Mouse (Mus musculus) lung, postnatal 10 days (tissue): Measurements from ENCODE around the gene Tspan11.

Experiments used
- DNase-seq: peaks from one replicate; pipeline ENCODE4 v3.0.0; 2021

Gene Tspan11

DNA sequence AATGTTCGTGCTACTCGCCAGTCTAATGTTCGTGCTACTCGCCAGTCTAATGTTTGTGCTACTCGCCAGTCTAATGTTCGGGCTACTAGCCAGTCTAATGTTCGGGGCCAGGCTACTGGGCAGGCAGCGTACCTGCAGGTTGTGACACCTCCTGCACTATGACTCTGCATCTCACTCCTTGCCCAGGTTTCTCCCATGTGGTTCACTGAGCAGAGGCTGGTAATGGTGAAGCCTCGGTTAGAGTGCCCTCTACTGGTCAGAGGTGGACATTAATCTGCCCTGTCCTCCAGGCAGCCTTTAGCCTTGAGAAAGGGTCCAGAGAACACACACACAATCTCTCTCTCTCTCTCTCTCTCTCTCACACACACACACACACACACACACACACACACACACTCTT, 58.3 kb downstream of the Tspan11 start:
- DNase-seq = peak; percentile 81

DNA sequence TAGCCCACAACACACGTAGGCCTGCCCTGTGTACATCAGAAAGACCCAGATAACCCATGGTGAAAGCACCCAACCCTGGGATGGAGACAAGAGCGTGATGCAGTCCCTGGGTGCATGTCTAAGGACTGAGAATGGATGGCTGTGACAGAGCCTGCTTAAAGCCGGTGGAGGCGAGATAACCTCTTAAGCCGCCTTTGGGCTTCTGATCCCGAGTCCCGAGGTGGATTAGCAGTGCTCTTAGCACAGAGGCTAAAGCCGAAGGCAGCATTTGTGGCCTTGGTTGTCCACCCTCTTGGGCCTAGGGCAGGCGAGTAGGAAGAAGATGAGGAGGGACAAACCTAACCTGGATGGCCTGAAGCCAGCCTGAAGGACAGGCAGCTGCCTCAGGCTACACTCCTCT, 61.3 kb downstream of the Tspan11 start:
- DNase-seq = no peak

DNA sequence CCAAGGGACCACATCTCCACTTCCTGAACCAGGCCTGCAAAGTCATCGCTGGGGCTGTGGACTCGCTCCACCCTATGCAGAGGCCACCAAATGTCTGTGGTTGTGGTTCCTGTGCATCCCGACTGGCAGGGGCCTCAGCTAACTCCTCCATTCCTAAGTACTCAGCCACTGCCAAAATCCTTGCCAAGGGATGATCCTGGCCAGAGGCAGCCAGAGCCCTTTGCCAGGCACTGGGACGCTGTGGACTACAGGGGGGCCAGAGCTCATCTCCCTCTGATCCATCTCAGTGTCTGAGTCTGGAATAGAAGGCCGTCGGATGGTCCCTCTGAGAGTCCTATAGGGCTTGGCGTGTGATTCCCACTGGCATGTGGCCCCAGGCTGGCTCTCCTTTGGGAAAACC, 62.5 kb downstream of the Tspan11 start:
- no peak for DNase-seq

DNA sequence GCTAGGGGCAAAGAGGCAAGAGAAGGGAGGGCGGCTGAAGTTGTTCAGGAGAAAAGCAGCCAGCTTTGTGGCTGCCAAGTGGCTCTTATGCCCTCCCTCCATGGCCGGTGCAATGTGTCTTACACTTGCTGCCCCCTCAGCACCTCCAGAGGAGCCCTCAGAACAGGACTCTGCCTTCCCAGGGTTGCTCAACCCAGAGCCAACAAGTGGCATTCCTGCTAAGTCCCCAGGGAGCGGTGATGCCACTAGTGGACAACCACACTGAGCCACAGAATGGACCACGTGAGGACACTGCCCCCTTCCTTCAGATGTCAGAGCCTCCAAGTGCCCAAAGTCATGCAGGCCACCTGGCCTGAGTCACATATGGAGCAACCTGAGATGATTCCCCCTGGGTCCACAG, 65.7 kb downstream of the Tspan11 start:
- DNase-seq = peak; percentile 42

DNA sequence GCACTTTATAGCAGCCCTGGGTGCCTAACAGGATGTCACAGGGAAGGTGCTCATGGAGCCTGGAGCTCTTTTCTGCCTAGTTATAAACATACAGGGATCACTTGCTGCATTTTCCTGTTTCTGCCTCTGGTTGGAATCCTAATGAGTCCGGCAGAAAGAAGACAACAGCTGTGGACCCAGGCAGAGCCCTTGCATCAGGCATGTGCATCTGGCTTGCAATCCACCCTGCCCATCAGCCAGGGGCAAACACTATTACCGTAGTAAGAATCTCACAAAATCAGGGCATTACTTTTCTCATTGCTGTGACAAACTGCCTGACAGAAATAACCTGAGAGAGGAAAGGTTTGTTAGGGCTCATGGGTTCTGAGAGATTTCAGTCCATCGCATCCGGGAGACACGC, 68.8 kb downstream of the Tspan11 start:
- DNase-seq = no peak

DNA sequence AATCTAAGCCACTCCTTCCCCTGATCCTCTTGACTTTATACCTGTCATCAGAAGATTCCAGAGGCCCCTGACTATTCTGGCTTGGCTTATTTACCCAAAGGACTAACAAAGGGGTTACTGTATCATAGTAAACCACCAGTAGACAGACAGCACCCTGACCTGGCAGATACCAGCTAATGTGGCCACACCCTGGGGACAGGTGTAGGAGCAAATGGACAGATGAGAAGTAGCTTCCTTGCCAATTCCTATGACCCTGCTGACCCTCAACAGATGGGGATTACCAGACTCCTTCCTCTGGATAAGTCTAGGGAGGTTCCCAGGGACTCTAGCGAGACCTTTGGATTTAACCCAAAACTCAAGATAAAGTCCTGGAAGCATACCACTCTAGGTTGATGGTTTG, 72.8 kb downstream of the Tspan11 start:
- DNase-seq = no peak

DNA sequence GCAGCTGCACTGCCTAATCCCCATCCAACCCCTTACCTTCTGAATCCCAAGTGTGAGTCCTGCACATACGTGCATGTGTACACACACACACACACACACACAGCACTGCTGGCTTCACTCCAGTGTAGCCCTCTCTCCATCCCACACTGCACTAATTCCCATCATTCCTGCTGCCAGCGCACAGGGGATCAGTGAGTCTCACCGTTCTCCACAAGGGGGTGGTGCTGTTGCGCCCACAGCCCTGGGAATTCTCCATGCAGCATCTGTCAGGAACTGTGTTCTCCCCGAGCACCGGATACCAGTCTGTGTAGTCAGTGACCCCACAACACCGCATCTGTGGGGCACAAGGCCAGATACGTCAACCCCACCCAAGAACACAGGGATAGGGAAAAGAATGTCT, 78.1 kb downstream of the Tspan11 start:
- peak; percentile 22 for DNase-seq

DNA sequence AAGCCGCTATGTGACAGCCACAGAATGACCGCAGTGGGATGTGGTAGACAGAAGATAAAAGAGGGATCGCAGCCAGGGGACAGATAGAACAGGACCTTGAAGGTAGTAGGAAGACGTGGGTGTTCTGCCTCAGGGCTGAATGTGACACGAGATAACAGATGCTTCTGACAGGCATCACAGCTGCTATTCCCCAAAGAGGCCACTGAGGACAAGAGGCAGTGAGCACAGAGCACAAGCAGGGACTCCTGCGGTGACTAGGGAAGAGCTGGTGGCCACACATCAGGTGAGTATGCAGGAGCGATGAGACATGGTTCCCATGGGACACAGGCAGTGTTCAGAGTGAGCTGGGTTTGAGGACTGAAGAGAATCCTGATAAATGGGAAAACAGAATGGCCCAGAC, 82.3 kb downstream of the Tspan11 start:
- no peak for DNase-seq

DNA sequence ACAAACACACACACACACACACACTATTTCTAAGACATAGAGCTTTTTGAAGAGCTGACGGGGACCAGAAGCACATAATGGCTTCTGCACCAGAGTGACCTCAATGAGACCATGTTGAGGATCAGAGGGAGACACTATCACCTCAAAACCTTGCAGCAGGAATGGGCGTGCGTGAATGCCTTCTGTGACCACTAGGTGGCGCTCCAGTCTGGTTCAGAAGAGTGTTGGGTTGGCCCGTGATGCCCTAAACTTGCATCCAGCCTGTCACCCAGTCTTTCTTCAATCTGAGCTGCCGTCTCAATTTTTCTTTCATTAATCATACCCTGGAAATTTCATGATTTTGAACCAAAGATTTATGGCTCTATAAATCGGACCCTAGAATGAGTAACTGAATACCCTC, 82.7 kb downstream of the Tspan11 start:
- DNase-seq = peak; percentile 84

DNA sequence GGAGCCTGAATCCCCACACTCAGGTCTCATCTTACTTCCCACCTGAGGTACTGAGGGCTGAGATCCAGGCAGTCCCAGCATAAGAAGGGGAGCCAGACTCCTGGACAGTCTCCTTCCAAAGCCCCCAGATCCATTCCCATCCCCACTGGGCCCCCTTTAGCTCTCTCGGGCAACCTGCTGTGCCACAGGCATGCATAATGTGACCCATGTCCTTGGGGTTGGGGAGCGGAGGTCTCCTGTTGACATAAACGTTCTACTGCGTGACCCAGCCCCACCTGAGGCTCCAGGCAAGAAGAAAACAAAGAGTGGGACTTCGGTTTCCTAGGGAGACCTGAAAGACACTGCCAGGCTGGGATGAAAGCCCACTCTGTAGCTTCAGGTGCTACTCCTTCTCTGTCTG, 83.5 kb downstream of the Tspan11 start:
- no peak for DNase-seq

DNA sequence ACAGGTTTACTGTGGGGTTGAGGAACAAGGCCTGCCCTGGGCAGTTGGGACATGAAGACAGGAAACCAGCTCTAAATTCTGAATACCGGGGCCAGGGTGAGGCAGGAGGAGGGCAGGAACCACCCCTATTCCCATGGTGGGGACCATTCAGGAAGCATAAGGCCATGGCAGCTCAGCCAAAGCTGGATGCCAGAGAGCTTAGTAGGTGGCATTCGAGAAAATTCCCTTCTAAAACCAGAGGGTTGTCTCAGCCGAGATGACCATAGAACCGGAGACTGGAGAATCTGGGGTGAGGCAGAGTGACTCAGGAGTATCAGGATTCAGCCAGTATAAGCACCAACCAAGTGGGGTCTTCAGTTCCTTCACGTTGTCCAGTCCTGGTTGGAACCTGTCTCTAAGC, 84.5 kb downstream of the Tspan11 start:
- no peak for DNase-seq

DNA sequence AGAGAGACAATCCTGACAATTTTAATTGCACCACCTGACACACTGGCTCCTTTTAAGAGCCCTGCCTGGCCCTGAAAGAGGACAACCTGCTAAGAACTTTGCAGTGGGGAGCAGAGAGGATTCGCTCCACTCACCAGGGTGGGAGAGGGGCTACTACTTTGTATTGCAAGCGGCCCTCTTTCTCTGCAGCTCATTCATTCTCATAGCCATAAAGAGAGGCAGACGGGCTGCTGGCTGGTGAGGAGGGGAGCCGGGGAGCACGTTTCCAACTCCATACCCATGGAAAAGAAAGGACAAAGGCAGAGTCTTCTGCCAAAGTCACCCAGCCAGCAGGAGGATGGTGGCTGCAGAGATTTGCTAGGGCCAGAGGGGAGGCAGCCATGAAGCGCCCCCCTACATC, 86.2 kb downstream of the Tspan11 start:
- no peak for DNase-seq

DNA sequence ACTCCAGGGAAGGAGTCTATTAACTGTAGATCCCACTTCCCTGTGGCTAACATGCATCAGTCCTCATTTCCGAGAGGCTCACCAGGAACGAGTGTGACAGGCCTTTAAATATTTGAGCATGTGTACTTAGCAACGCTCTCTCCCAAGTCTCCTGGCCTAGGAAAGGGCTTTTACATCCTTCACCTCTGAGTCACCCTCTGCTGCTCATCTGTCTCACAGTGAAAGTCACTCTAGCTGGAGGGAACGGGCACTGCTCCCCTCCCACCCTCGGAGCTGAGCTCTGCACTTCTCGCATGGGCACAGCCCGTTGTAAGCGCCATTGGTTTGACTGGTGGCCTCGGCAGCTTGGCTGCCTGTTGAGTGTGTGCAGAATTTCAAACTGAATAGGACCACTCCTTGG, 86.6 kb downstream of the Tspan11 start:
- no peak for DNase-seq

DNA sequence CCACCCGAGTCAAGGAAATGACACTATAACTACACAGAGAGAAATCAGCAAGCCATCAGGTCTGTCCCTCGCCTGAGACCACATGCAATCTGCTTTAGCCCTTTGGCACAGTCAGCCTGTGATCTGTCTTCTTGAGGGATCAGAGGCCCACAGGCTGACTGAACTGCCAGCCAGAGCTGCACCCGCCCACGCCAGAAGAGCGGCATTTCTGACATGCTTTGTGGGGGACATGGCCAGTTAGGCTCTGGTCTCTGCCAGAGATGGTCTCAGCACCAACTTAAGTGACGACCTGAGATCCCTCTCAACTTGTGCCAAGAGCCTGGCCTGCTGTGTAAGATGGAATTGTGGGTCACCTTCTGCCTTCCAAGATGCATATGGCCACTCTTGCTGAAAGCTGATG, 89.3 kb downstream of the Tspan11 start:
- DNase-seq = no peak

DNA sequence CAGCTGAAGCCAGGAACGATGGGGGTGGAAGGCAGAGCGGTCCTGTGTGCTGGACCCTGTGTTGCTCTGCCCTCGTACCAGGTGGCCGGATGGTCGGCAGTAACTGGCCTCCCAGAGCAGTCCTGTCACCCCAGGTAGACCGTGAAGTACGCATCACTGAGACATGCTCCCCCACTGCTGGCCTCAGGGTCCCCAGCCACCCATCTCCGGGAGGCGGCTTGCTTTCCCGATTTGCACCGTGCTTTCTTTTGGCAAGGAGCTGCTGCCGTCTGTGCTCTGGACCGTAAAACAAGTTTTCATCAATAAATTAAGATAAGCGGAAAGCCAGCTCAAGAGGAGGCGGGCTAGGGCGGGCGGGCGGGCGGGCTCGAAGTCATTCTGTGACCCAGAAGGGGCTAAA, 91.6 kb downstream of the Tspan11 start:
- no peak for DNase-seq

DNA sequence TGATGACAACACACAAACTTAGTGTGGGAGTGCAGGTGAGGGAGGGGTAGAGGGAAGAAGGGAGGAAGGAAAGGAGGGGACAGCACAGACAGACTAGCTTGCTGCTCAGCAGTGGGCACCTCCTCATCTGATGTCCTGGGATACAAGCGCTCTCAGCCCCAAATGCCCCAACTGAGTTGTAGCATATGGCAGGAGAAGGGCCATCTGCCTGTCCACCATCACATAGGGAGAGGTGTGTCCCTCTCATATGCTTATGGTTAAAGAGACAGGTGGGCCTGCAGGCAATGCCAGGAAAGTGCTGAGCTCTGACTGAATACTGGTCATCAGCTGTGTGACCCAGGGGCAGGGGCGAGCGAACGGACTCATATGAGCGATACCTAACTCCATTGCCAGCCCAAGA, 92.4 kb downstream of the Tspan11 start:
- no peak for DNase-seq

DNA sequence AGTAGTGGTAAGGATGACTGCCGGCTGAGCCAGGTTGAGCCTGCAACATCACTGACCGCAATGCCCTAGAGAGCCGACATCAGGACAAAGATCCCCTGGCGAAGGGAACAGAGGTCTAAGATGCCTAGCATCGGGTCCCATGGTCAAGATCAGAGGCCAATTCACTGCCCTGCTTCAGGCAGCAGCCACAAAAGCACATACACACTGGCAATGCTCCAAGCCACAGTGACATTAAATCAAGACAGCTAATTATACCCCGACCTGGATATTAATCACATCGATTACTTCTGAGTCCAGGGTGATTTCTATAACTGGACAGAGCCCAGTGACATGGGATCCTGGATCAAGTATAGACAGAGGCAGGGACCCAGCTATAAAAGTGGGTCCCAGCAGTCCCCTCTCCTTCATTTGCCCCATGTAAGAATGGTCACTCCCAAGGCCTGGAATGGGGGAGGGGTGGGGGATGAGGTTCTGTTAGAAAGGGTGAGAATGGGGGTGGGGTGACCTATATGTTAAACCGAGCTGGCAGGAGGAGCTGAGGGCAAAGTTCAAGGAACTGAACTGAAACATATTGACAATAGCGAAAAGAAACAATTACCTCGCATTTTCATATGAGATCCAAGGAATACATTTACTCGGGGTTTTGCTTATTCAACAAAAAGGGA, 93.1 kb downstream of the Tspan11 start:
- DNase-seq = no peak

DNA sequence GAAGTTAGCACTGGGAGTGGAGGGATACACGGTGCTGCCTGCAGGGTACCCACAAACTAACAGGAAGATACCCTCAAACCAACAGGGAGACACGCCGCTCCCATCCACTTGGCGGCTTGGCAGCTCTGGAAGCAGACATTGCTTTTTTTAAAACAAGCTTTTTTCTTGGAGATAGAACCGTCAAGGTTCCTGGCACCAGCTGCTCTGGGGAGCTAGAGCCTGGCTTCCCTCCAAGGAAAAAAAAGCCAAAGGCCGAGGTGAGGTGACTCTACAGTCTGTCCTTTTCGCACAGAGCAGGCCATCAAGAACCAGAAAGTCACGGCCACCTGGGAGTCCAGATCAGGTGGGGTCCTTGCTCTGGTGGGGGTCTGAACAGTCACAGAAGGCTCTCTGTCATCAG, 93.8 kb downstream of the Tspan11 start:
- peak; percentile 33 for DNase-seq

DNA sequence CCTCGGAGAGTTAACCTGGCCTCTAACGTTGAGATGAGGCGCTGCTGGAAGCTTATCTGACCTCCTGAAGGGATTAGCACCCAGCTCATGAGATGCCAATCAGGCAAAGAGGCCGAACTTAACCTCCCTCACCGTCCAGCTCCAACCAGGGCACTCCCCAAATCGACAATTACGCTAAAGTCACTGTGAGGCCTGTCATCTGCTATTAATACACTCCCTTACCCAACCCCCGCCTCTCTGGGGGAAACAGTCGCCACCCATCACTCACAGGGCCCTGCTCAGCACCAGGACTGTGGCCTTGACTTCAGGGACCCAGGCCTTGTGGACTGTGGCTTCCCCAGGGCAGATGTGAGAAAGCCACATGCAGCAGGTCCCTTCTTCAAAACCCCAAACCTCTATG, 99.0 kb downstream of the Tspan11 start:
- DNase-seq = peak; percentile 32

DNA sequence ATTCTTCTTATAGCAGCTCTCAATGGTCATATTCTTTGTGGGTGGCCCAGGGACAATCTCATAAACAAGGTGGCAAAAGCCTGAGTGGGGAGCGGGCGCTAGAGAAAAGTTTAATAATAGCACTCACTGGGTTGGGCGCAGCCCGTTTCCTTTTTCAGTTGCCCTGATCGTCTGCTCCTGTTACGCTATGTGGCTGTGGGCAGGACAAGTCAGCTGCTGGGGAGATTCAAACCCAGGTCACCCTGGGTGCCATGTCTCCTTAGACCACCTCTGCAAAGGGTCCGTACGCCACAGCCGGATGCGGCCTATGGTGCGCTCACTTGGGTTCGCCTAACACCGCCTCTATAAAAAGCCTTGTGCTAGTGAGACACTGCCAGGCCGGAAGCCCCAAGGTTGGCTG, 100.0 kb downstream of the Tspan11 start:
- DNase-seq = no peak

DNA sequence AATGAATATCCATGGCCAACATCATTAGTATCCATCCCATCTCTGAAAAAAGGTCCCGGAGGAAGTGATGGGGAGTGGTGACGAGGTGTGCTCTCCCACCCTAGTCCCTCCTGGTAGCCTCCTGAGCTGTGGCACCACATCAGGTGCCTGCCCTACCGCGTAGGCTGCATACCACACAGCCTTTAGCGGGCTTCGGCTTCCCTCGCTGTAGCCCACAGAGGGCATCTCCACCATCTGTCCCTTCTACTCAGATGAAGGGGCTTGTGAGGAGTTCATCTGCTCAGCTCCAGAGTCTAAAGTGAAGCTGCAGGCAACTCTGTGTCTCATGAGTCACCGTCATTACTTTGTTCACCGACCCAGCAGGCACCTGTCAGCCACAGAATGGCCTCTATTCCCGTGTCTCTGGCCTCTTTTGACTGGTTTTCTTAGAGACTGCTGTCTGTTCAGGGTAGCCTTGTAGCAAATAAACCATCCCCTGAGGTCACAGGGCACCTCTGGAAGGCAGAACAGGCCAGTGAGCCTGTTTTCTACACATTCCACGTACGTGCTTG, 101.6 kb downstream of the Tspan11 start:
- no peak for DNase-seq

DNA sequence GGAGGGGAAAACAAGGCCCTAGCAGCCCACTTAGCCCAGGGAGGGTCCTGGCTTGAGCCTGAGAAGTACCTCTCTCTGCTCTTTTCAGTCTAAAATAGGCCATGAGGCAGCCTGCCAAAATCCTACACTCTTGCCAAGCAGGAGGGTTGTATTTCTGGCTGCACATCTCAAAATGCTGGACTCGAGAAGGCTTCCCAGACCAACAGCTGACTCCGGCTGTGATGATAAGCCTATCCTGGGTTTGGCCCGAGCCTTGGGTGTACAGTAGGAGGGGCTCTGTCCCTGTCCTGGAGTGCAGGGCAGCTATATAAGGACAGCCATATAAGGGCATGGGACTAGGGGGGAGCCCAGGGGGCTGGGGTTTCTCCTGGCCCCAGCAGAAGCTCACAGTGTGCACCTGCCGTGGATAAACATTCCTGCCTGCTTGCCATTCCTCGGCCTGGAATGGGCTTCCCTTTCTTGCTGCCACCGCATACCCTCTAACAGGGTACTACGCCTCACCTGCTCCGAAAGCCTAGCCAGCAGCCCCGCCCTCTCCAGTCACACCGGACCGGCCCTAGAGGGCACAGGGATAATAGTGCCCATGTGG, 102.3 kb downstream of the Tspan11 start:
- DNase-seq = peak; percentile 92

DNA sequence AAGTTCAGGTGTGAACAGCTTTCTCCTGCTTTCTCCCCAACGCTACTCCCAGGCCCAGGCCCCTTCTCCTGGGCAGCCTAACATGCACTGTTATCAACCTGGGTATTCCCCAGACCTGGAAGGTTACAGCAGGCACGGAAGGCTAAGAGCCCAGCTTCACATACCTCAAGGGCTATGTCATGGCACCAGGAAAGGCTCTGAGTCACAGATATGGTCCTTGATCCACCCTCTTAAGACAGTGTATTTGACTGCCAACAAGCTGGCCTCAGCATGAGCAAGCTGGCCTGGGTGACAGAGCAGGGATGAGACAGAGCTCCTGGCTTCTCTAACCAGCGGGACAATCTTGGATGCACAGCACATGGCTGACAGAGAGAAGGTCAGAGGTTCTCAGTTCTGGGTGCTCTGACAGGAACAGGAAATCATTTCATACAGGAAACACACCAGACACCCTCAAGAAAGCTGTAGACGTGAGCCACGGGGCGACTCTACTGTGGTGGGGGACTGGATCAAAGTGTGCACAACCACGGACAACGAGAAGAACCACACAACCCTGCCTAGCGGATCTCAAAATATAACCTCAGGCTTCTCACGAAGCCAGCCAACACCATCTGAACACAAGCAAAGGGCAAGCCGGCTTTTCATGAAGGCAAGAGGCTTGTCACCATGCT, 104.3 kb downstream of the Tspan11 start:
- DNase-seq = peak; percentile 64

DNA sequence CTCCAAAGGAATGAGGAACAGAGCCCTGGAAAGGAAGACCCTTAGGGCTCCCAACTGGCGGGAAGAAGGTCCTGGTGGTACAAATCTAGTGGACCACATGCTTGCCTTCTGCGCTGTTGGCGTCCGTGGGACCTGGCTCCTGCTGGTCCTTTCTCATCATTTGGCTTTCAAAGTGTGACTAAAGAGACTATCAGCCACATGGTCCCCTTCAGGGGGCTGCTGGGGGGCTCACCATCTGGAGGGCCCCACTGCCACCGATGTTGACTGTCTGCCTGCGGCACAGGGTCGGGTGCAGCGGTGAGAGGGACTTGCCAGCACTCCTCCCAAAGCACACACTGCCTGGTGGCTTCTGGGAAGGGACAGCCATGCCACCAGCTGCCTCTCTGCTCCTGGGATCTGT, 105.6 kb downstream of the Tspan11 start:
- no peak for DNase-seq
